Mouse (Mus musculus): ENCODE results near the gene Pepd.
A peak's percentile ranks its signal among the peaks of the same experiment; 100 is the strongest.

The Pepd gene

GRCm38 (mm10) chr7:34911919-34912897 lies at the start of gene Pepd:
Pepd (plus strand) TSS chr7:34912379.
- peak; percentile 91 for DNase-seq (ENCODE audit: low read depth, low spot score)

GRCm38 (mm10) chr7:34867289-34867688 lies 44.9 kb upstream of the Pepd start:
- no peak for DNase-seq (ENCODE audit: low read depth, low spot score)

- DNase-seq (ENCODE audit: low read depth, low spot score) = no peak
Measured at GRCm38 (mm10) chr7:34869693-34870092, 42.5 kb upstream of the Pepd start.

- DNase-seq (ENCODE audit: low read depth, low spot score) = no peak
Measured at GRCm38 (mm10) chr7:34876787-34877186, 35.4 kb upstream of the Pepd start.

- no peak for DNase-seq (ENCODE audit: low read depth, low spot score)
Measured at GRCm38 (mm10) chr7:34877820-34878219, 34.4 kb upstream of the Pepd start.

- no peak for DNase-seq (ENCODE audit: low read depth, low spot score)
Measured at GRCm38 (mm10) chr7:34888441-34888840, 23.7 kb upstream of the Pepd start.

GRCm38 (mm10) chr7:34888891-34889290 lies 23.3 kb upstream of the Pepd start:
- no peak for DNase-seq (ENCODE audit: low read depth, low spot score)

- no peak for DNase-seq (ENCODE audit: low read depth, low spot score)
Measured at GRCm38 (mm10) chr7:34892845-34893244, 19.3 kb upstream of the Pepd start.

- DNase-seq (ENCODE audit: low read depth, low spot score) = no peak
Measured at GRCm38 (mm10) chr7:34896461-34896860, 15.7 kb upstream of the Pepd start.

- DNase-seq (ENCODE audit: low read depth, low spot score) = no peak
Measured at GRCm38 (mm10) chr7:34897058-34897457, 15.1 kb upstream of the Pepd start.

GRCm38 (mm10) chr7:34910096-34911066 lies 1.8 kb upstream of the Pepd start:
- DNase-seq (ENCODE audit: low read depth, low spot score) = no peak

- DNase-seq (ENCODE audit: low read depth, low spot score) = no peak
Measured at GRCm38 (mm10) chr7:34913956-34914355, 1.8 kb downstream of the Pepd start.

GRCm38 (mm10) chr7:34915555-34915954 lies 3.4 kb downstream of the Pepd start:
- DNase-seq (ENCODE audit: low read depth, low spot score) = no peak

GRCm38 (mm10) chr7:34917558-34917957 lies 5.4 kb downstream of the Pepd start:
- no peak for DNase-seq (ENCODE audit: low read depth, low spot score)

GRCm38 (mm10) chr7:34917998-34918397 lies 5.8 kb downstream of the Pepd start:
- DNase-seq (ENCODE audit: low read depth, low spot score) = no peak

GRCm38 (mm10) chr7:34918416-34918815 lies 6.2 kb downstream of the Pepd start:
- DNase-seq (ENCODE audit: low read depth, low spot score) = no peak

- no peak for DNase-seq (ENCODE audit: low read depth, low spot score)
Measured at GRCm38 (mm10) chr7:34919054-34919453, 6.9 kb downstream of the Pepd start.

- DNase-seq (ENCODE audit: low read depth, low spot score) = peak; percentile 35
Measured at GRCm38 (mm10) chr7:34919809-34920208, 7.6 kb downstream of the Pepd start.

- no peak for DNase-seq (ENCODE audit: low read depth, low spot score)
Measured at GRCm38 (mm10) chr7:34925208-34925607, 13.0 kb downstream of the Pepd start.

GRCm38 (mm10) chr7:34925956-34926355 lies 13.8 kb downstream of the Pepd start:
- no peak for DNase-seq (ENCODE audit: low read depth, low spot score)

- DNase-seq (ENCODE audit: low read depth, low spot score) = peak; percentile 11
Measured at GRCm38 (mm10) chr7:34929614-34930262, 17.6 kb downstream of the Pepd start.

Data from forelimb bud, embryonic 11.5 days (tissue).